Mouse (Mus musculus): ENCODE data around the gene Usp42. TPM values are rescaled to one million over a fixed set of nuclear protein-coding genes. Genes with fewer than 3 reads are reported as not detected.
A peak's percentile ranks its signal among the peaks of the same experiment; 100 is the strongest.

Usp42 gene
- polyA plus RNA-seq, 1 experiment from 2014 or later, result 13.1 TPM

DNA sequence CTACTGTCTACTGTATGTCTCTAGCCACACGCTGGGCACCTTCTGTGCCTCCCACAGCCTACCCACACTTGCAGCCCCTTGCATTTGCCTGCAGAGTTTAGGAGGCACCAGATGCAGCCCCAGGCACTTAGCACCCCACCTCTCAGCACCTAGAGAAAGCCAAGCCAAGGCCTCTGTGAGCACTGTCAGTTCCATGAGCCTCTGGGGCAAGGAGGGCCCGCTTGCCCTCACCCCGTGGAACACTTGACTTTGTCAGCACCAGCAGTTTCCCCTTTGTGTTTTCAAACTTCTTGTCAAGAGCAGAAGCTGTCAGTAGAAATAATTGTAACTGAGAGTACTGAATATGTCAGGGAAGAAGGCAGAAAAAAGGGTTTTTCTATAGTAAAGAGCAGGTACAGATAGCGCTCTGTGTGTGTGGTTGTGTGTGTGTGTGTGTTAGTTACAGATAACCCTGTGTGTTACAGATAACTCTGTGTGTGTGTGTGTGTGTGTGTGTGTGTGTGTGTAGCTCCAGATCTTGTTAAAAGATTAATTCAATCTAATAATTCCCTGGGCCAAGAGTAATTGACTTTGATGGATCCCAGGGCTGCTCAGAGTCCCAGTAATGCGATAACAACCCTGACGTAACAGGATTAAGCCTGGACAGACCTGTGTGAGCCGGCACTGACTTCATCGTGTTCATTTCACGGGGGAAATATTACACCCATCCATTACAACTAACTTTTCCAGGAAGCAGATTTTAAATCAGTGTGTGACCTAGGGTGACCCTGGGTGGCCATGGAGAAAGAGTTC is 25.9 kb downstream of the Usp42 start:
- no peaks in the 10 kb centered on the region for H3K4me1 ChIP-seq (replicated peaks; ENCODE audit: insufficient read depth, low read length)
- 62% methylated on average over 9 of the region's 9 CpGs for WGBS
- H3K27me3 ChIP-seq (ENCODE audit: insufficient read depth, low read length), result no peaks in the 10 kb centered on the region
- H3K9me3 ChIP-seq (replicated peaks; ENCODE audit: low read length), result no peaks in the 10 kb centered on the region
- H3K4me2 ChIP-seq (ENCODE audit: low read length), result no peak overlapping the region
- H3K27ac ChIP-seq, result peak overlapping the region; percentile 52; the same call in 1 of the 2 replicates
- no peak overlapping the region for H3K9ac ChIP-seq (ENCODE audit: low read depth, low read length)
- no peak for TF ChIP-seq CTCF (IDR thresholded peaks at IDR 0.05; ENCODE audit: low read depth)
- ATAC-seq (replicated peaks; ENCODE audit: low FRiP score, low read depth) (no peak), DNase-seq (ENCODE audit: low spot score) (no peak)
- peaks cover 63% of the 10 kb centered on the region for H3K36me3 ChIP-seq (ENCODE audit: insufficient read depth, low read length)
- no peak overlapping the region for H3K4me3 ChIP-seq (replicated peaks; ENCODE audit: low read depth, low read length)

DNA sequence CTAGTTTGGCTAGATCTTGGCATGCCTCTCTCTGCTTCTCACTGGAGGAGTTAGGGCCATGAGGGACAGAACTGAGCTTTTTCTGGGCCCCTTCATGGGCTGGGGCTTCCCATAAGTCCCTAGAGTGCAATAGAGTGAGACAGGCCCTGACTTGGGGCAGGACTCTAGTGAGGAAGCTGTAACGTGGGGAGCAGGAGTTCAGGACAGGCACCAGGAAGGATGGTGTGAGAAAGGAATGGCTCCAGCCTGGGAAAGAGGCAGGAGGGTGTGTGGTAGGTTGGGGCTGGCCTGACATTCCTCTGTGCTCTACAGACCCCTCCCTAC is 26.5 kb downstream of the Usp42 start:
- Histone ChIP-seq H3K27me3 (ENCODE audit: insufficient read depth, low read length) (no peaks in the 10 kb centered on the region), H3K9me3 (replicated peaks; ENCODE audit: low read length) (no peaks in the 10 kb centered on the region), H3K4me2 (ENCODE audit: low read length) (no peak overlapping the region), H3K9ac (ENCODE audit: low read depth, low read length) (no peak overlapping the region), H3K4me1 (replicated peaks; ENCODE audit: insufficient read depth, low read length) (no peaks in the 10 kb centered on the region), H3K4me3 (replicated peaks; ENCODE audit: low read depth, low read length) (no peak overlapping the region), H3K36me3 (ENCODE audit: insufficient read depth, low read length) (peaks cover 64% of the 10 kb centered on the region), H3K27ac (0 out of 2 replicates have a peak overlapping the region, but pooled peaks have one; percentile 52)
- DNase-seq (ENCODE audit: low spot score), result no peak
- 33% methylated on average over 1 of the region's 1 CpGs for WGBS
- no peak for TF ChIP-seq CTCF (IDR thresholded peaks at IDR 0.05; ENCODE audit: low read depth)
- ATAC-seq (replicated peaks; ENCODE audit: low FRiP score, low read depth), result no peak

DNA sequence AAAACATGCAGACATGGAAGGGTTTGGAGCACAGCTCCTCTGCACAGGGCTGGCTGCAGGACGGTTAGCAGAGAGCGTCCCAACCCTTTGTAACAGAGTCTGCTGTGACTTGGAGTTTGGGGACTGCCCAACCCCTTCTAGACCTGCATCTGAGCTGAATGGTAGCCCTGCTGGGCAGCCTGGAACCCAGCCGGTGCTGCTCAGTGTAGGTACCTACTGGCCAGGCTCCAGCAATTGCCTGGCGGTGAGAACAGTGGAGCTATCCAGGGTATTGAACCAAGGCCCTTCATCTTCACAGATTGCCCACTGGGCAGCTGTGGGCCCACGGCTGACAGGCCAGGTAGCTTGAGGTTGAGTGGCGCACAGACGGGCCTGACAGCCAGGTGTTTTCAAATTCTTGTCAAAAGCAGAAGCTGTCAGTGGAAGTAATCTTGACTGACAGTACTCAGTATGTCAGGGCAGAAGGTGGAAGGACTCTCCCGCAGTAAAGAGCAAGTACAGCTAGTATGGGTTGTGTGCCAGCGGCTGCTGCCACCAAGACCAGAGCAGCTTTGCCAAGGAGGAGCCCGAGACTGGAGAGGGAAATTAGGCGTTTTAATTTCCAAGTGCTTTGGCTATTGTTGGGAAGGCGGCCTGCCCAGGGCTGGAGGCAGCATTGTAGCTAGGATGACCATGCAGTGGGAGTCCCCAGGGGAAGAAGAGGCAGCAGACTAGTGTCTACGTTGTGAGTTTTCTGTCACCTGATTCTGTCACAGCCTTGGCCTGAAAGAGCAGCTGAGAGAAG is 27.0 kb downstream of the Usp42 start:
- Histone ChIP-seq H3K4me1 (replicated peaks; ENCODE audit: insufficient read depth, low read length) (no peaks in the 10 kb centered on the region), H3K9ac (ENCODE audit: low read depth, low read length) (no peak overlapping the region), H3K27ac (no peak overlapping the region), H3K27me3 (ENCODE audit: insufficient read depth, low read length) (no peaks in the 10 kb centered on the region), H3K4me2 (ENCODE audit: low read length) (no peak overlapping the region), H3K36me3 (ENCODE audit: insufficient read depth, low read length) (peaks cover 66% of the 10 kb centered on the region), H3K4me3 (replicated peaks; ENCODE audit: low read depth, low read length) (no peak overlapping the region), H3K9me3 (replicated peaks; ENCODE audit: low read length) (no peaks in the 10 kb centered on the region)
- no peak for TF ChIP-seq CTCF (IDR thresholded peaks at IDR 0.05; ENCODE audit: low read depth)
- no peak for DNase-seq (ENCODE audit: low spot score)
- ATAC-seq (replicated peaks; ENCODE audit: low FRiP score, low read depth), result no peak
- 80% methylated on average over 13 of the region's 13 CpGs for WGBS

DNA sequence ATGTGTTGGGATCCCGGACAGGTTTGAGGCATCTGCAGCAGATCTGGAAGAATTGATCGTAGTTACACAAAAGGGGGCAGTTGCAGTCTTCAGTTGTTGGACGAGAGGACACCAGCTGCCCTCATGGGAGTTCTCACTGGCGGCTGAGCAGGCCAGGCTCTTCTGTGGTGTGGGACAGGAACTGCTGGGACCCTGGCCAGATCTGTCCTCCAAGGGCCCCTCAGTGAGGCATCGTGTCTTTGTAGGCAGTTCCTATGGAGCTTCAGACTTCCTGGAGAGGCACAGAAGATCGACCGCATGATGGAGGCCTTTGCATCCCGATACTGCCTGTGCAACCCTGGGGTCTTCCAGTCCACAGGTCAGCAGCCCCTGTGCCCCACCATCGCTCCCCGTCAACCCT is 31.0 kb downstream of the Usp42 start:
- no peak overlapping the region for H3K27ac ChIP-seq
- peaks cover 52% of the 10 kb centered on the region for H3K36me3 ChIP-seq (ENCODE audit: insufficient read depth, low read length)
- H3K4me3 ChIP-seq (replicated peaks; ENCODE audit: low read depth, low read length), result no peak overlapping the region
- DNase-seq (ENCODE audit: low spot score) (no peak), ATAC-seq (replicated peaks; ENCODE audit: low FRiP score, low read depth) (no peak)
- no peaks in the 10 kb centered on the region for H3K4me1 ChIP-seq (replicated peaks; ENCODE audit: insufficient read depth, low read length)
- no peaks in the 10 kb centered on the region for H3K27me3 ChIP-seq (ENCODE audit: insufficient read depth, low read length)
- H3K9ac ChIP-seq (ENCODE audit: low read depth, low read length), result no peak overlapping the region
- WGBS, result 92% methylated on average over 10 of the region's 10 CpGs
- no peak overlapping the region for H3K4me2 ChIP-seq (ENCODE audit: low read length)
- H3K9me3 ChIP-seq (replicated peaks; ENCODE audit: low read length), result no peaks in the 10 kb centered on the region
- no peak for TF ChIP-seq CTCF (IDR thresholded peaks at IDR 0.05; ENCODE audit: low read depth)

DNA sequence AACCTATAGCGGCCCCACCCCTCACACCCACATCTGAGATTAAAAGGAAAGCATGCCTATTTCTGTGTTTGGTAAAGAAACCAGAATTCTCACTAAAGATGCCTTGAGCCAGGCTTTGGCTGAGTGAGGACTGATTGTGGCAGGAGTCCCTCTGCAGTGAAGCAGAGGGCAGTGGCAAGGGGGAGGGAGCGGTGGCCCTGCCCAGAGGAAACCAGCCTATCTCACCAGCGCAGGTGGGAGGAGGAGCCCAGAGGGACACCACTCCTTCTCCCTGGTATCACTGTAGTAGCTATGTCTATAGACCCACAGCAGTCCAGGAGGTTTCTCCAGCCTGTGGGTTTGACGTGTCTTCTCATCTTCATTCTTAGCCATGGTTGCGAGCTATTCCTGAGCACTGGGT is 31.8 kb downstream of the Usp42 start:
- DNase-seq (ENCODE audit: low spot score), result no peak
- no peak overlapping the region for H3K4me3 ChIP-seq (replicated peaks; ENCODE audit: low read depth, low read length)
- H3K9me3 ChIP-seq (replicated peaks; ENCODE audit: low read length), result no peaks in the 10 kb centered on the region
- H3K4me1 ChIP-seq (replicated peaks; ENCODE audit: insufficient read depth, low read length), result no peaks in the 10 kb centered on the region
- H3K27me3 ChIP-seq (ENCODE audit: insufficient read depth, low read length), result no peaks in the 10 kb centered on the region
- H3K27ac ChIP-seq, result no peak overlapping the region
- WGBS, result 89% methylated on average over 5 of the region's 5 CpGs
- H3K9ac ChIP-seq (ENCODE audit: low read depth, low read length), result no peak overlapping the region
- H3K36me3 ChIP-seq (ENCODE audit: insufficient read depth, low read length), result peaks cover 55% of the 10 kb centered on the region
- TF ChIP-seq CTCF (IDR thresholded peaks at IDR 0.05; ENCODE audit: low read depth), result no peak
- H3K4me2 ChIP-seq (ENCODE audit: low read length), result no peak overlapping the region
- no peak for ATAC-seq (replicated peaks; ENCODE audit: low FRiP score, low read depth)

DNA sequence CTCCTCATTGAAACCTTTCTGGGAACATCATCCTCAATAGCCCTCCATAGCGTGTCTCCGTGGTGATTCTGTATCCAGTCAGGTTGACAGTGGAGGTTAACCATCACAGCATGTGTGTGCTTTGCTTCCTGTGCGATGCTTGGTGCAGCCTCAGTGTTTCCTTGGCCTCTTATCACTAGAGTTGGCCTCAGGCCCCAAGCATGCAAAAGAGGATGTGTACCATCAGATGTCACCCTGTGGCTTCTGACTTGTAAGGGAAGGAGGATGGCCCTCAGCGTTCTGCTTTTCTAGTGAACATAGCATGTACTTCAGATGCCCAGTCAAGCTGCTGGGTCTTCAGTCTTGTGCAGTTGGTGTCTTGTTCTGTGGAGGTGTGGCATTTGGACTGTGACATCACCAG is 33.6 kb downstream of the Usp42 start:
- H3K36me3 ChIP-seq (ENCODE audit: insufficient read depth, low read length), result peaks cover 59% of the 10 kb centered on the region
- no peak overlapping the region for H3K4me2 ChIP-seq (ENCODE audit: low read length)
- ATAC-seq (replicated peaks; ENCODE audit: low FRiP score, low read depth) (no peak), DNase-seq (ENCODE audit: low spot score) (no peak)
- no peaks in the 10 kb centered on the region for H3K4me1 ChIP-seq (replicated peaks; ENCODE audit: insufficient read depth, low read length)
- H3K27ac ChIP-seq, result no peak overlapping the region
- no peak overlapping the region for H3K9ac ChIP-seq (ENCODE audit: low read depth, low read length)
- TF ChIP-seq CTCF (IDR thresholded peaks at IDR 0.05; ENCODE audit: low read depth), result no peak
- H3K9me3 ChIP-seq (replicated peaks; ENCODE audit: low read length), result no peaks in the 10 kb centered on the region
- 93% methylated on average over 4 of the region's 4 CpGs for WGBS
- H3K4me3 ChIP-seq (replicated peaks; ENCODE audit: low read depth, low read length), result no peak overlapping the region
- H3K27me3 ChIP-seq (ENCODE audit: insufficient read depth, low read length), result no peaks in the 10 kb centered on the region
